Mouse (Mus musculus): ENCODE results near the gene Midn.

Gene Midn

GRCm38 (mm10) chr10:80129846-80130245 is 18.2 kb upstream of the Midn start:
- DNase-seq (ENCODE audit: low read depth, low spot score) = peak; percentile 89

GRCm38 (mm10) chr10:80130403-80131031 is 17.6 kb upstream of the Midn start:
- DNase-seq (ENCODE audit: low read depth, low spot score) = no peak

- DNase-seq (ENCODE audit: low read depth, low spot score) = peak; percentile 81
Measured at GRCm38 (mm10) chr10:80131316-80131951, 16.6 kb upstream of the Midn start.

- DNase-seq (ENCODE audit: low read depth, low spot score) = peak; percentile 59
Measured at GRCm38 (mm10) chr10:80131952-80132350, 16.1 kb upstream of the Midn start.

- DNase-seq (ENCODE audit: low read depth, low spot score) = no peak
Measured at GRCm38 (mm10) chr10:80133226-80133849, 14.7 kb upstream of the Midn start.

GRCm38 (mm10) chr10:80134421-80134820 is 13.7 kb upstream of the Midn start:
- no peak for DNase-seq (ENCODE audit: low read depth, low spot score)

- DNase-seq (ENCODE audit: low read depth, low spot score) = no peak
Measured at GRCm38 (mm10) chr10:80135161-80135560, 12.9 kb upstream of the Midn start.

- no peak for DNase-seq (ENCODE audit: low read depth, low spot score)
Measured at GRCm38 (mm10) chr10:80135641-80136040, 12.4 kb upstream of the Midn start.

GRCm38 (mm10) chr10:80136179-80136951 is 11.7 kb upstream of the Midn start:
- no peak for DNase-seq (ENCODE audit: low read depth, low spot score)

GRCm38 (mm10) chr10:80136952-80137625 is 11.0 kb upstream of the Midn start:
- peak; percentile 90 for DNase-seq (ENCODE audit: low read depth, low spot score)

- peak; percentile 81 for DNase-seq (ENCODE audit: low read depth, low spot score)
Measured at GRCm38 (mm10) chr10:80137626-80138552, 10.2 kb upstream of the Midn start.

- DNase-seq (ENCODE audit: low read depth, low spot score) = peak; percentile 91
Measured at GRCm38 (mm10) chr10:80138553-80139438, 9.3 kb upstream of the Midn start, which contains the start of gene Atp5d. Atp5d (plus strand) TSS chr10:80138632.

- DNase-seq (ENCODE audit: low read depth, low spot score) = no peak
Measured at GRCm38 (mm10) chr10:80139439-80139775, 8.7 kb upstream of the Midn start.

GRCm38 (mm10) chr10:80139975-80140665 is 8.0 kb upstream of the Midn start:
- no peak for DNase-seq (ENCODE audit: low read depth, low spot score)

- DNase-seq (ENCODE audit: low read depth, low spot score) = no peak
Measured at GRCm38 (mm10) chr10:80140666-80141035, 7.4 kb upstream of the Midn start, which contains the start of gene Cbarp. Cbarp (minus strand) TSS chr10:80140835.

GRCm38 (mm10) chr10:80141243-80141642 is 6.8 kb upstream of the Midn start:
- DNase-seq (ENCODE audit: low read depth, low spot score) = peak; percentile 99

GRCm38 (mm10) chr10:80141786-80142529 is 6.1 kb upstream of the Midn start:
- peak; percentile 100 for DNase-seq (ENCODE audit: low read depth, low spot score)

GRCm38 (mm10) chr10:80142530-80142925 is 5.5 kb upstream of the Midn start:
- DNase-seq (ENCODE audit: low read depth, low spot score) = peak; percentile 56

All from brain, adult 2 months (tissue).